Mouse (Mus musculus) hindbrain, postnatal 0 days (tissue): ENCODE measurements around the gene Lemd2. TPM values are rescaled to one million over a fixed set of nuclear protein-coding genes. Genes with fewer than 3 reads are reported as not detected.

Experiments
- ATAC-seq: fragments of 200-750 bp; cut with Nextera tagmentation; 2 replicates; pipeline ENCODE4 v1.8.0; 2017; ENCODE audit warnings: mild to moderate bottlenecking, moderate TSS enrichment, moderate library complexity
- DNase-seq: peaks from one replicate; pipeline ENCODE4 v3.0.0-alpha.2; 2015; ENCODE audit warnings: low spot score
- H3K27ac ChIP-seq: fragments of 300-500 bp; sonication (generic); 2 replicates; pipeline ENCODE4 v1.5.1; 2014; ENCODE audit warnings: mild to moderate bottlenecking
- H3K27me3 ChIP-seq: fragments of 300-500 bp; sonication (generic); 2 replicates; pipeline ENCODE4 v1.6.1; 2014; ENCODE audit warnings: low read length, mixed read lengths; ENCODE audit not compliant: insufficient read depth
- H3K36me3 ChIP-seq: fragments of 300-500 bp; sonication (generic); 2 replicates; pipeline ENCODE4 v1.6.1; 2014; ENCODE audit warnings: low read length, mixed read lengths; ENCODE audit not compliant: insufficient read depth
- H3K4me1 ChIP-seq: fragments of 300-500 bp; sonication (generic); 2 replicates; pipeline ENCODE4 v1.6.1; 2014; ENCODE audit warnings: antibody characterized with exemption, low read length, mixed read lengths; ENCODE audit not compliant: insufficient read depth
- H3K4me2 ChIP-seq: fragments of 300-500 bp; sonication (generic); 2 replicates; pipeline ENCODE4 v1.6.1; 2014; ENCODE audit warnings: low read depth, mild to moderate bottlenecking, low read length, moderate library complexity, mixed read lengths
- H3K4me3 ChIP-seq: fragments of 300-500 bp; sonication (generic); 2 replicates; pipeline ENCODE4 v1.5.1; 2014; ENCODE audit warnings: low read length
- H3K9ac ChIP-seq: fragments of 300-500 bp; sonication (generic); replicated peaks from 2 replicates; pipeline ENCODE4 v1.6.1; 2014; ENCODE audit warnings: mild to moderate bottlenecking, low read length, moderate library complexity, mixed read lengths
- H3K9me3 ChIP-seq: fragments of 300-500 bp; sonication (generic); 2 replicates; pipeline ENCODE4 v1.6.1; 2016; ENCODE audit warnings: low read length, mixed read lengths
- CTCF ChIP-seq: IDR thresholded peaks from 2 replicates; pipeline ENCODE4 v1.5.1; 2016; ENCODE audit warnings: antibody characterized with exemption, control low read depth, low read depth
- WGBS: fragments of 180-500 bp; shearing (Covaris S2); extraction: QIAGEN DNeasy Blood & Tissue Kit; methylation state at CpG from one replicate; pipeline ENCODE4 v1.1.7; 2014; 5-methylcytosine and 5-hydroxymethylcytosine counted together
- polyA plus RNA-seq: library from polyadenylated mRNA; unstranded; fragments of >200 nt; fragmentation: Nextera tagmentation; extraction: Ambion mirVana; gene quantifications from 2 replicates; pipeline ENCODE4 v1.2.1, GENCODE M21; 2015
- total RNA-seq: library from RNA; depleted of rRNA; stranded (reverse); fragments of >200 nt; gene quantifications from 2 replicates; pipeline ENCODE4 v1.2.3, GENCODE M21; 2014

Lemd2 gene
- total and polyA plus RNA-seq, 2 experiments from 2014 or later: 18.4 to 112 TPM

GRCm38 (mm10) chr17:27218364-27218763 is 14.1 kb upstream of the Lemd2 start:
- DNase-seq: no peak
- WGBS: 34% methylated on average over 6 of the region's 8 CpGs

DNA sequence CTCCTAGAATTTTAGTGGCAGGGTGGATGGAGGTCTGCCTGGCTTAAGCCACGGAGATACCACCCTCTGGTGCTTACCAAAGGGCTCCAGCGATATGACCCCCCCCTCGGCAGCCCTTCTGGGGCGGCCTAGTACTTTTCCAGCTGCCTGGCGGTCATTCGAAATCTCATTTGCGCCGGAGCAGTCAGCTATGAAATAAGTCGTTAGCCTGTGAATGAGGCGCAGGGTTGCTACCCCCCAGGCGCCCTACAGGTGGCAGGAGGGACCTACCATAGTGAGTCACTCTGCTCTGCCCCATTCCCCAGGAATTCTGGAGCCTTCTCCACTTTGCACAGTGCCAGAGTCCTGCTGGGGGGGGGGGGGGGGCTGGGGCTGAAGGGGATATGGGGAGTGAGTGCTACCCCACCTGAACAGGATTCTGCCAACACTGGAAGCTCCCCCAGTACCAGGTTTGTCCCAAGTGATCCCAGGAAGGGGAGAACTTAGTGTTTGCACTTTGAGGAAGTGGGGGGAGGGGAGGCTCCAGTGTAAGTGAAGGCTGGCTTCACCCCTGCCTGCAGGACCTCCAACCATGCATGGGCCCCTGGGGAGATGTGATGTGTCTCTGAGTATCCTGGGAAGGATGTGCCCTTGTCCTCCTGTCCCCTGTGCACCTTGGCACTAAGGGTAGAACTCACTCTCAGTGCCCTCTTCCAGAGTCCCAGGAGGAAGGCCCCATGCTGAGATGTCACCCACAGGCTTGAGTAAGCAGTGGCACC is 8.7 kb upstream of the Lemd2 start:
- TF ChIP-seq CTCF: peak; percentile 69

More at GRCm38 (mm10) chr17:27218364-27218763, 14.1 kb upstream of the Lemd2 start:
- no peak overlapping the region for H3K9ac ChIP-seq
- no peak for TF ChIP-seq CTCF
- ATAC-seq: 0 out of 2 replicates have a peak, but pooled peaks have one; percentile 3
- H3K36me3 ChIP-seq: no peaks in the 10 kb centered on the region
- no peak overlapping the region for H3K27ac ChIP-seq
- H3K4me3 ChIP-seq: no peak overlapping the region
- H3K9me3 ChIP-seq: no peaks in the 10 kb centered on the region
- H3K27me3 ChIP-seq: no peaks in the 10 kb centered on the region
- 0 out of 2 replicates have a peak, but pooled peaks cover 7% of the 10 kb centered on the region for H3K4me1 ChIP-seq
- no peak overlapping the region for H3K4me2 ChIP-seq

GRCm38 (mm10) chr17:27212006-27212405 is 7.7 kb upstream of the Lemd2 start:
- Histone ChIP-seq H3K27ac (no peak overlapping the region), H3K4me3 (no peak overlapping the region), H3K4me2 (no peak overlapping the region), H3K4me1 (no peaks in the 10 kb centered on the region), H3K9me3 (no peaks in the 10 kb centered on the region), H3K27me3 (no peaks in the 10 kb centered on the region), H3K9ac (no peak overlapping the region), H3K36me3 (no peaks in the 10 kb centered on the region)
- no peak for DNase-seq
- WGBS: 48% methylated on average over 6 of the region's 6 CpGs
- ATAC-seq: no peak
- no peak for TF ChIP-seq CTCF

More for the DNA sequence above, 8.7 kb upstream of the Lemd2 start:
- Histone ChIP-seq H3K4me2 (no peak overlapping the region), H3K9me3 (no peaks in the 10 kb centered on the region), H3K27ac (no peak overlapping the region), H3K36me3 (no peaks in the 10 kb centered on the region), H3K9ac (no peak overlapping the region), H3K4me3 (no peak overlapping the region), H3K4me1 (no peaks in the 10 kb centered on the region), H3K27me3 (no peaks in the 10 kb centered on the region)
- DNase-seq: peak; percentile 69
- peak; percentile 81 for ATAC-seq
- WGBS: 7% methylated on average over 11 of the region's 11 CpGs

DNA sequence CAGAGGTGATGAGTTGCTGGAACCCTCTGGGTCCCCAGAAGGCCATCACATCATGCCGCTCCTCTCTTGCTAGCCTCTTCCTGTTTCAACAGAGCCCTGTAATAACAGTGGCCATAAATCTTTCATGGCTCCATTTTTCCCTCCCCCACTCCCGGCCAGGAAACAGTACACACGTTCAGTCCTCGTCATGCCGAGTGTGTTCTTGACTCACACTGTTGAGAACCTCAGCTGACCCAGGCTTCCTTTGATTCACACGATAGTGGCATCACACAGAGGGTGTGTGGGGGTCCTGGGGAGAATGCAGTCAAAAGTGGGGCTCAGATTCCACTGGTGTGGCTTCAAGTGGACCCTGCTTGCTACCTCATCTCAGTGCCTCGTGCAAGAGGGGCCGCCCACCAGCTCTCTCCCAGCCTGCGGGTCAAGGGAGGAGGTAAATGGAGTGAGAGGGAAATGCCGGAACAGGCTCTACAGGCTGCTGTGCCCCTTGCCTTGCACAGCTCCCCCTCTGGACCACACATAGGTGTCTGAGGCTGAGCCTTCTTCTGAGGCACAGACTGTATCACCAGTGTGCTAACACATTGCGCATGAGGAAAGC is 2.9 kb upstream of the Lemd2 start:
- Histone ChIP-seq H3K36me3 (no peaks in the 10 kb centered on the region), H3K27me3 (no peaks in the 10 kb centered on the region), H3K4me3 (no peak overlapping the region), H3K4me2 (no peak overlapping the region), H3K27ac (no peak overlapping the region), H3K9me3 (no peaks in the 10 kb centered on the region), H3K9ac (no peak overlapping the region), H3K4me1 (peaks cover 4% of the 10 kb centered on the region; the same call in 1 of the 2 replicates)
- TF ChIP-seq CTCF: no peak
- DNase-seq (no peak), ATAC-seq (no peak)
- 67% methylated on average over 11 of the region's 11 CpGs for WGBS

DNA sequence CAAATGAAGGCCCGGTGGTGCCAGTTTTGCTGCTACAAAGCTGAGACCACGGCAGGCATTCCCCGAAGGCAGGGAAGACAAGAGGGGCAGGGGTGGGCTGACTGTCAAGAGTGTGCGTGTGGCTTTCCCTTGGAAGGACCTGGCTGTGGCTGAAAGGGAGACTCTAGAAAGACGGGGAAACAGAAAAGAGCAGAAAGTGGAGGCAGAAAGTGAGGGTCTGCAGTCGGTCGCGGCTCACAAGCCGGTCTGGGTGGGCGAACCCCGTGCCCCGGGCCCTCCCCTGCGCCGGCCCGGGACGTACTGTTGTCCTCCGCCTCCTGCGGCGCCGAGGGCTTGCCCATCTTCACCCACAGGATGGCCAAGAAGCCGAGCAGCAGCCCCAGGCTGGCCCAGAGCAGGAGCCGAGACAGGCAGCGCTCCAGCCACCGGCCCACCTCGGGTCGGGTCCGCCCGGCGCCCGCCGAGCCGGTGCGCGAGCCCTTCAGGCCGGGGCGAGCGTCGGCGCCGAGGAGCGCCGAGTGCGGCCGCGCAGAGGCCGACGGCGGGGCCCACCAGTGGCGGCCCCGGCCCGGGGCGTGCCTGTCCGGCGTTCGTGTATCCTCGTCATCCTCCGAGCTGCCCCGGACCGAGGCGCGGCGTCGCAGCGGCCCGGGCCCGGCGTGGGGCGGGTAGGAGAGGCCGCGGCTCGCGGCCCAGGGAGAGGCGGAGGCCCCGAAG is 753 bp downstream of the Lemd2 start:
- H3K4me1 ChIP-seq: peaks cover 4% of the 10 kb centered on the region; the same call in 1 of the 2 replicates
- DNase-seq: peak; percentile 40

GRCm38 (mm10) chr17:27202919-27203357 is 1.3 kb downstream of the Lemd2 start:
- no peak for ATAC-seq
- Histone ChIP-seq H3K4me3 (peak overlapping the region; percentile 86), H3K4me1 (peaks cover 4% of the 10 kb centered on the region; the same call in 1 of the 2 replicates), H3K27ac (peak overlapping the region; percentile 97), H3K27me3 (no peaks in the 10 kb centered on the region), H3K9me3 (no peaks in the 10 kb centered on the region), H3K4me2 (peak overlapping the region; percentile 93), H3K36me3 (peaks cover 16% of the 10 kb centered on the region), H3K9ac (peak overlapping the region; percentile 98)
- WGBS: 43% methylated on average over 13 of the region's 14 CpGs
- no peak for DNase-seq
- no peak for TF ChIP-seq CTCF

More for the DNA sequence above, 753 bp downstream of the Lemd2 start:
- Histone ChIP-seq H3K9ac (peak overlapping the region; percentile 98), H3K27ac (peak overlapping the region; percentile 97), H3K27me3 (no peaks in the 10 kb centered on the region), H3K4me3 (peak overlapping the region; percentile 86), H3K9me3 (no peaks in the 10 kb centered on the region), H3K36me3 (peaks cover 16% of the 10 kb centered on the region), H3K4me2 (peak overlapping the region; percentile 93)
- peak; percentile 59 for ATAC-seq
- under 1% methylated on average over 59 of the region's 74 CpGs for WGBS
- TF ChIP-seq CTCF: no peak
